Mouse (Mus musculus) midbrain, embryonic 14.5 days (tissue): ENCODE results near the gene Hsd3b6. TPM values are rescaled to one million over a fixed set of nuclear protein-coding genes. Genes with fewer than 3 reads are reported as not detected.

Experiments used
- ATAC-seq: fragments of 200-750 bp; cut with Nextera tagmentation; 2 replicates; pipeline ENCODE4 v1.8.0; 2017; ENCODE audit warnings: moderate number of reproducible peaks, moderate library complexity; ENCODE audit not compliant: low FRiP score, low TSS enrichment
- DNase-seq: peaks from one replicate; pipeline ENCODE4 v3.0.0-alpha.2; 2015
- H3K27ac ChIP-seq: fragments of 300-500 bp; sonication (generic); replicated peaks from 2 replicates; pipeline ENCODE4 v1.5.1; 2014; ENCODE audit warnings: mild to moderate bottlenecking, low read depth, low read length, moderate library complexity
- H3K27me3 ChIP-seq: fragments of 300-500 bp; sonication (generic); 2 replicates; pipeline ENCODE4 v1.6.1; 2014; ENCODE audit warnings: low read length, control low read depth, mixed read lengths; ENCODE audit not compliant: control insufficient read depth, insufficient read depth
- H3K36me3 ChIP-seq: fragments of 300-500 bp; sonication (generic); 2 replicates; pipeline ENCODE4 v1.6.1; 2014; ENCODE audit warnings: low read length, control low read depth; ENCODE audit not compliant: control insufficient read depth, insufficient read depth
- H3K4me1 ChIP-seq: fragments of 300-500 bp; sonication (generic); 2 replicates; pipeline ENCODE4 v1.6.1; 2014; ENCODE audit warnings: mild to moderate bottlenecking, antibody characterized with exemption, low read length, control low read depth; ENCODE audit not compliant: control insufficient read depth, insufficient read depth
- H3K4me2 ChIP-seq: fragments of 300-500 bp; sonication (generic); 2 replicates; pipeline ENCODE4 v1.6.1; 2014; ENCODE audit warnings: mild to moderate bottlenecking, low read length, moderate library complexity
- H3K4me3 ChIP-seq: fragments of 300-500 bp; sonication (generic); replicated peaks from 2 replicates; pipeline ENCODE4 v1.5.1; 2014; ENCODE audit warnings: low read depth, low read length
- H3K9ac ChIP-seq: fragments of 300-500 bp; sonication (generic); replicated peaks from 2 replicates; pipeline ENCODE4 v1.6.1; 2014; ENCODE audit warnings: mild to moderate bottlenecking, low read length, moderate library complexity
- H3K9me3 ChIP-seq: fragments of 300-500 bp; sonication (generic); 2 replicates; pipeline ENCODE4 v1.6.1; 2016; ENCODE audit warnings: low read length, control low read depth, mixed read lengths; ENCODE audit not compliant: control insufficient read depth
- WGBS: fragments of 180-500 bp; shearing (Covaris S2); extraction: QIAGEN DNeasy Blood & Tissue Kit; methylation state at CpG from one replicate; pipeline ENCODE4 v1.1.7; 2014; 5-methylcytosine and 5-hydroxymethylcytosine counted together
- polyA plus RNA-seq: library from polyadenylated mRNA; unstranded; fragments of >200 nt; fragmentation: Nextera tagmentation; extraction: Ambion mirVana; gene quantifications from 2 replicates; pipeline ENCODE4 v1.2.1, GENCODE M21; 2014

Hsd3b6 gene
- polyA plus RNA-seq, 1 experiment from 2014 or later = 1.4 TPM

GRCm38 (mm10) chr3:98756836-98757235 lies 57.4 kb downstream of the Hsd3b6 start:
- DNase-seq = no peak
- ATAC-seq = no peak
- Histone ChIP-seq H3K4me2 (no peak overlapping the region), H3K27ac (no peak overlapping the region), H3K4me3 (no peak overlapping the region), H3K36me3 (no peaks in the 10 kb centered on the region), H3K4me1 (no peaks in the 10 kb centered on the region), H3K9me3 (no peaks in the 10 kb centered on the region), H3K27me3 (no peaks in the 10 kb centered on the region), H3K9ac (no peak overlapping the region)
- 90% methylated on average over 3 of the region's 3 CpGs for WGBS

Other genes starting within 250 kb of the Hsd3b6 start
- 0.22 TPM in 1 of 2 replicates, not detected in the other for gene Gm10681, start 225.6 kb downstream of the Hsd3b6 start, polyA plus RNA-seq
- not detected in 2 replicates for gene Hsd3b5, start 184.2 kb downstream of the Hsd3b6 start, polyA plus RNA-seq
- gene Hsd3b2, start 89.9 kb downstream of the Hsd3b6 start, polyA plus RNA-seq = not detected in 2 replicates
- gene Hsd3b3, start 51.3 kb downstream of the Hsd3b6 start, polyA plus RNA-seq = 0.45 and 0.57 TPM in 2 replicates
- gene Hsd3b1, start 45.4 kb upstream of the Hsd3b6 start, polyA plus RNA-seq = 0.29 TPM in 1 of 2 replicates, not detected in the other
- not detected in 2 replicates for gene Hao2, start 78.8 kb upstream of the Hsd3b6 start, polyA plus RNA-seq